ENCODE assay signal across 21 mouse cellular contexts in the genomic region with DNA sequence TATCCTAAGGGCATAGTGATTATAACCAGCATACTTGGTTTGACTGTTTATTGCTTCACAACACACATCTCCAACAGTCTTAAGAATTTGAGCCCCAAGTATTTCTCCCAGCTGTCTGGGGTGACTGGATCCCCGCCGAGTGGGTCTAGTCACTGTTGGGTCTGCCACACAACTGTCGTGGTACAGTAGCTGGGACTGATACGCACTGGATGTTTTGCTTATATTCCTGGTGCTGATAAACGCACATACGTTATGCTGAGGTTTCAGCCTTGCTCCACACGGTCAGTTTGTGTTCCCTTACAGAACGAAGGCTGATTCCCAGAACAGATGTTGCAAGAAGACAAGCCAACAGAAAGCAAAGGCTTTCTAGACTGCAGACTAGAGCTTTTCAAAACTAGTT.
"Had no signal": no experiment of that assay in that cellular context is flagged by ENCODE, and none has a peak within 500 bp of the region (broad histone marks: within the 10 kb centered on the region; RNA-seq: fewer than 3 reads in every experiment).

No protein-coding gene starts in this region.

- H3K4me2 ChIP-seq: heart, embryonic 12.5 days; hindbrain, embryonic 13.5 days; hindbrain, embryonic 15.5 days; limb, embryonic 13.5 days; limb, embryonic 15.5 days had no signal

- H3K9ac ChIP-seq: forebrain, postnatal 0 days; heart, embryonic 12.5 days; hindbrain, embryonic 13.5 days; hindbrain, embryonic 15.5 days; limb, embryonic 13.5 days; limb, embryonic 15.5 days had no signal

- H3K4me3 ChIP-seq: heart, embryonic 10.5 days; heart, embryonic 12.5 days; hindbrain, embryonic 13.5 days; hindbrain, embryonic 15.5 days; limb, embryonic 13.5 days; limb, embryonic 15.5 days had no signal

- H3K36me3 ChIP-seq: hindbrain, embryonic 15.5 days had no signal

- H3K27ac ChIP-seq: heart, embryonic 10.5 days; hindbrain, embryonic 13.5 days; hindbrain, embryonic 15.5 days; hindbrain, postnatal 0 days; limb, embryonic 13.5 days; limb, embryonic 15.5 days had no signal

- H3K4me1 ChIP-seq: heart, embryonic 10.5 days; heart, embryonic 12.5 days; hindbrain, embryonic 13.5 days; hindbrain, embryonic 15.5 days; limb, embryonic 13.5 days; limb, embryonic 15.5 days had no signal

- H3K9me3 ChIP-seq: heart, embryonic 10.5 days; heart, embryonic 12.5 days; hindbrain, embryonic 13.5 days; hindbrain, embryonic 15.5 days; limb, embryonic 13.5 days; limb, embryonic 15.5 days had no signal

- ATAC-seq: forebrain, postnatal 0 days; hindbrain, postnatal 0 days; intestine, embryonic 16.5 days had no signal

- DNase-seq: forebrain, postnatal 0 days; gastrocnemius, postnatal 14 days; gastrocnemius, postnatal 36 days; heart, adult 18-20 months; heart, postnatal 10 days; kidney, adult 11 months; kidney, adult 2 months; kidney, adult 9 months; kidney, postnatal 14 days; kidney, postnatal 36 days; layer of hippocampus, adult 9-11 months; layer of hippocampus, postnatal 36 days; left cerebral cortex, postnatal 4 days had no signal

- H3K27me3 ChIP-seq: heart, embryonic 12.5 days; hindbrain, embryonic 13.5 days; hindbrain, embryonic 15.5 days; limb, embryonic 13.5 days; limb, embryonic 15.5 days had no signal
